Mouse (Mus musculus) cerebellum, adult (tissue): ENCODE measurements around the gene Elp5.

Source experiments
- ATAC-seq: cut with Nextera tagmentation; 2 replicates; pipeline ENCODE4 v1.9.2; 2017; ENCODE audit warnings: mild to moderate bottlenecking, moderate library complexity, mixed read lengths; ENCODE audit not compliant: insufficient number of reproducible peaks, low FRiP score, low TSS enrichment

Elp5 gene

GRCm38 (mm10) chr11:69994401-69995090 lies 12.2 kb upstream of the Elp5 start:
- ATAC-seq = no peak

- no peak for ATAC-seq
These were observed 10.6 kb upstream of the Elp5 start for GRCm38 (mm10) chr11:69992932-69993331.

GRCm38 (mm10) chr11:69992396-69992795 lies 10.1 kb upstream of the Elp5 start:
- ATAC-seq = no peak

GRCm38 (mm10) chr11:69991711-69992110 lies 9.4 kb upstream of the Elp5 start:
- no peak for ATAC-seq

- peak; percentile 66; the same call in 1 of the 2 replicates for ATAC-seq
These were observed 8.8 kb upstream of the Elp5 start, which contains the start of gene Gabarap for GRCm38 (mm10) chr11:69990850-69991691. TSS of gene Gabarap (plus strand) at chr11:69991143.

- no peak for ATAC-seq
These were observed 7.6 kb upstream of the Elp5 start for GRCm38 (mm10) chr11:69989949-69990348.

GRCm38 (mm10) chr11:69984431-69984830 lies 2.1 kb upstream of the Elp5 start:
- no peak for ATAC-seq

- ATAC-seq = no peak
These were observed 1.1 kb upstream of the Elp5 start for GRCm38 (mm10) chr11:69983377-69983776.

GRCm38 (mm10) chr11:69982877-69983276 lies 560 bp upstream of the Elp5 start:
- no peak for ATAC-seq

- ATAC-seq = no peak
These were observed 1.1 kb downstream of the Elp5 start, which contains the start of gene Ctdnep1 for GRCm38 (mm10) chr11:69981141-69981762. TSS of gene Ctdnep1 (plus strand) at chr11:69981156.

GRCm38 (mm10) chr11:69980196-69981140 lies 1.8 kb downstream of the Elp5 start:
- peak; percentile 91 for ATAC-seq

- 0 out of 2 replicates have a peak, but pooled peaks have one; percentile 11 for ATAC-seq
These were observed 2.5 kb downstream of the Elp5 start for GRCm38 (mm10) chr11:69979827-69980195.

- no peak for ATAC-seq
These were observed 6.0 kb downstream of the Elp5 start for GRCm38 (mm10) chr11:69976271-69976670.

- ATAC-seq = no peak
These were observed 7.4 kb downstream of the Elp5 start for GRCm38 (mm10) chr11:69974907-69975306.

GRCm38 (mm10) chr11:69970775-69971174 lies 11.5 kb downstream of the Elp5 start:
- no peak for ATAC-seq

- no peak for ATAC-seq
These were observed 12.1 kb downstream of the Elp5 start for GRCm38 (mm10) chr11:69970222-69970621.

- no peak for ATAC-seq
These were observed 13.5 kb downstream of the Elp5 start for GRCm38 (mm10) chr11:69968793-69969192.

GRCm38 (mm10) chr11:69966860-69967517 lies 15.3 kb downstream of the Elp5 start:
- ATAC-seq = no peak
